Mouse (Mus musculus) 416B (cell line): ENCODE data around the gene Rab11fip4.

Source experiments
- DNase-seq: peaks from one replicate; pipeline ENCODE4 v3.0.0; 2011; ENCODE audit warnings: low read depth

The Rab11fip4 gene

GRCm38 (mm10) chr11:79614880-79615279, 23.9 kb downstream of the Rab11fip4 start:
- DNase-seq: no peak

- DNase-seq: no peak
Observed at GRCm38 (mm10) chr11:79615871-79616270, 24.9 kb downstream of the Rab11fip4 start.

GRCm38 (mm10) chr11:79617991-79618390, 27.0 kb downstream of the Rab11fip4 start:
- DNase-seq: no peak

- DNase-seq: peak; percentile 98
Observed at GRCm38 (mm10) chr11:79623029-79623428, 32.0 kb downstream of the Rab11fip4 start.

GRCm38 (mm10) chr11:79624801-79625302, 33.8 kb downstream of the Rab11fip4 start:
- peak; percentile 73 for DNase-seq

- peak; percentile 73 for DNase-seq
Observed at GRCm38 (mm10) chr11:79628716-79629115, 37.7 kb downstream of the Rab11fip4 start.

- no peak for DNase-seq
Observed at GRCm38 (mm10) chr11:79629752-79630374, 38.9 kb downstream of the Rab11fip4 start.

GRCm38 (mm10) chr11:79630521-79630920, 39.5 kb downstream of the Rab11fip4 start:
- no peak for DNase-seq

- DNase-seq: no peak
Observed at GRCm38 (mm10) chr11:79633366-79633765, 42.4 kb downstream of the Rab11fip4 start.

- no peak for DNase-seq
Observed at GRCm38 (mm10) chr11:79635661-79636449, 44.8 kb downstream of the Rab11fip4 start.

GRCm38 (mm10) chr11:79636481-79636880, 45.5 kb downstream of the Rab11fip4 start:
- DNase-seq: no peak

- DNase-seq: no peak
Observed at GRCm38 (mm10) chr11:79638691-79639090, 47.7 kb downstream of the Rab11fip4 start.

GRCm38 (mm10) chr11:79640940-79641733, 50.1 kb downstream of the Rab11fip4 start:
- DNase-seq: peak; percentile 88

GRCm38 (mm10) chr11:79643730-79644129, 52.7 kb downstream of the Rab11fip4 start:
- DNase-seq: no peak

GRCm38 (mm10) chr11:79644717-79645191, 53.7 kb downstream of the Rab11fip4 start:
- no peak for DNase-seq

- DNase-seq: no peak
Observed at GRCm38 (mm10) chr11:79646026-79646425, 55.0 kb downstream of the Rab11fip4 start.

GRCm38 (mm10) chr11:79646467-79647070, 55.6 kb downstream of the Rab11fip4 start:
- no peak for DNase-seq

- DNase-seq: no peak
Observed at GRCm38 (mm10) chr11:79647071-79647501, 56.1 kb downstream of the Rab11fip4 start.

GRCm38 (mm10) chr11:79650359-79650835, 59.4 kb downstream of the Rab11fip4 start:
- DNase-seq: peak; percentile 82

GRCm38 (mm10) chr11:79652257-79652656, 61.2 kb downstream of the Rab11fip4 start:
- peak; percentile 51 for DNase-seq

- peak; percentile 33 for DNase-seq
Observed at GRCm38 (mm10) chr11:79652921-79653575, 62.0 kb downstream of the Rab11fip4 start.
